Mouse (Mus musculus) kidney, postnatal 0 days (tissue): ENCODE results near the gene Adgrv1. TPM values are rescaled to one million over a fixed set of nuclear protein-coding genes. Genes with fewer than 3 reads are reported as not detected.

Experiments used
- ATAC-seq: fragments of 200-750 bp; cut with Nextera tagmentation; replicated peaks from 2 replicates; pipeline ENCODE4 v1.8.0; 2017; ENCODE audit warnings: low read depth, moderate number of reproducible peaks, moderate TSS enrichment, moderate library complexity; ENCODE audit not compliant: low FRiP score
- DNase-seq: peaks from one replicate; pipeline ENCODE4 v3.0.0-alpha.2; 2016; ENCODE audit warnings: low spot score
- H3K27ac ChIP-seq: fragments of 300-500 bp; sonication (generic); 2 replicates; pipeline ENCODE4 v1.5.1; 2014; ENCODE audit warnings: mild to moderate bottlenecking
- H3K27me3 ChIP-seq: fragments of 300-500 bp; sonication (generic); 2 replicates; pipeline ENCODE4 v1.6.1; 2014; ENCODE audit warnings: low read length, mixed read lengths; ENCODE audit not compliant: insufficient read depth
- H3K36me3 ChIP-seq: fragments of 300-500 bp; sonication (generic); 2 replicates; pipeline ENCODE4 v1.6.1; 2014; ENCODE audit warnings: low read length, mixed read lengths; ENCODE audit not compliant: insufficient read depth
- H3K4me1 ChIP-seq: fragments of 300-500 bp; sonication (generic); replicated peaks from 2 replicates; pipeline ENCODE4 v1.6.1; 2014; ENCODE audit warnings: antibody characterized with exemption, low read length, mixed read lengths; ENCODE audit not compliant: insufficient read depth
- H3K4me2 ChIP-seq: fragments of 300-500 bp; sonication (generic); 2 replicates; pipeline ENCODE4 v1.6.1; 2014; ENCODE audit warnings: mild to moderate bottlenecking, low read length, moderate library complexity, mixed read lengths
- H3K4me3 ChIP-seq: fragments of 300-500 bp; sonication (generic); replicated peaks from 2 replicates; pipeline ENCODE4 v1.5.1; 2014; ENCODE audit warnings: low read depth, low read length
- H3K9ac ChIP-seq: fragments of 300-500 bp; sonication (generic); 2 replicates; pipeline ENCODE4 v1.6.1; 2014; ENCODE audit warnings: low read depth, low read length
- H3K9me3 ChIP-seq: fragments of 300-500 bp; sonication (generic); replicated peaks from 2 replicates; pipeline ENCODE4 v1.6.1; 2016; ENCODE audit warnings: low read length, inconsistent platforms, mixed read lengths
- CTCF ChIP-seq: IDR thresholded peaks from 2 replicates; pipeline ENCODE4 v1.5.1; 2016; ENCODE audit warnings: antibody characterized with exemption, low read depth, mild to moderate bottlenecking, moderate library complexity
- WGBS: fragments of 180-500 bp; shearing (Covaris S2); extraction: QIAGEN DNeasy Blood & Tissue Kit; methylation state at CpG from one replicate; pipeline ENCODE4 v1.1.7; 2014; 5-methylcytosine and 5-hydroxymethylcytosine counted together
- polyA plus RNA-seq: library from polyadenylated mRNA; unstranded; fragments of >200 nt; fragmentation: Nextera tagmentation; extraction: Ambion mirVana; gene quantifications from 2 replicates; pipeline ENCODE4 v1.2.1, GENCODE M21; 2015

Gene Adgrv1
- polyA plus RNA-seq, 1 experiment from 2014 or later, result 2.7 TPM

GRCm38 (mm10) chr13:81439390-81440025, 193.4 kb downstream of the Adgrv1 start:
- TF ChIP-seq CTCF, result peak; percentile 95
- 46% methylated on average over 12 of the region's 12 CpGs for WGBS

GRCm38 (mm10) chr13:81437088-81437487, 195.9 kb downstream of the Adgrv1 start:
- H3K27me3 ChIP-seq, result no peaks in the 10 kb centered on the region
- ATAC-seq, result no peak
- H3K4me2 ChIP-seq, result no peak overlapping the region
- no peak overlapping the region for H3K9ac ChIP-seq
- no peak for DNase-seq
- WGBS, result 73% methylated on average over 8 of the region's 8 CpGs
- H3K36me3 ChIP-seq, result no peaks in the 10 kb centered on the region
- H3K27ac ChIP-seq, result no peak overlapping the region
- no peaks in the 10 kb centered on the region for H3K4me1 ChIP-seq
- no peak overlapping the region for H3K4me3 ChIP-seq
- H3K9me3 ChIP-seq, result no peaks in the 10 kb centered on the region
- no peak for TF ChIP-seq CTCF

More at GRCm38 (mm10) chr13:81439390-81440025, 193.4 kb downstream of the Adgrv1 start:
- Histone ChIP-seq H3K27me3 (no peaks in the 10 kb centered on the region), H3K27ac (no peak overlapping the region), H3K9me3 (no peaks in the 10 kb centered on the region), H3K4me1 (no peaks in the 10 kb centered on the region), H3K4me2 (no peak overlapping the region), H3K36me3 (no peaks in the 10 kb centered on the region), H3K4me3 (no peak overlapping the region), H3K9ac (no peak overlapping the region)
- ATAC-seq, result no peak
- peak; percentile 80 for DNase-seq

- ATAC-seq, result no peak
- Histone ChIP-seq H3K4me3 (no peak overlapping the region), H3K4me2 (no peak overlapping the region), H3K27me3 (no peaks in the 10 kb centered on the region), H3K4me1 (no peaks in the 10 kb centered on the region), H3K9ac (no peak overlapping the region), H3K27ac (no peak overlapping the region), H3K36me3 (no peaks in the 10 kb centered on the region), H3K9me3 (no peaks in the 10 kb centered on the region)
- TF ChIP-seq CTCF, result peak; percentile 82
- DNase-seq, result peak; percentile 62
- WGBS, result 70% methylated on average over 15 of the region's 15 CpGs
Observed at GRCm38 (mm10) chr13:81426896-81427755, 205.8 kb downstream of the Adgrv1 start.

GRCm38 (mm10) chr13:81425111-81425510, 207.8 kb downstream of the Adgrv1 start:
- Histone ChIP-seq H3K4me3 (no peak overlapping the region), H3K27me3 (no peaks in the 10 kb centered on the region), H3K9me3 (no peaks in the 10 kb centered on the region), H3K4me1 (no peaks in the 10 kb centered on the region), H3K4me2 (no peak overlapping the region), H3K9ac (no peak overlapping the region), H3K27ac (no peak overlapping the region), H3K36me3 (no peaks in the 10 kb centered on the region)
- TF ChIP-seq CTCF, result no peak
- 36% methylated on average over 6 of the region's 6 CpGs for WGBS
- ATAC-seq (no peak), DNase-seq (no peak)

- no peak overlapping the region for H3K9ac ChIP-seq
- TF ChIP-seq CTCF, result no peak
- no peak overlapping the region for H3K4me2 ChIP-seq
- no peak overlapping the region for H3K4me3 ChIP-seq
- 55% methylated on average over 4 of the region's 4 CpGs for WGBS
- H3K27me3 ChIP-seq, result no peaks in the 10 kb centered on the region
- H3K9me3 ChIP-seq, result no peaks in the 10 kb centered on the region
- no peaks in the 10 kb centered on the region for H3K4me1 ChIP-seq
- H3K27ac ChIP-seq, result no peak overlapping the region
- ATAC-seq, result no peak
- no peaks in the 10 kb centered on the region for H3K36me3 ChIP-seq
- no peak for DNase-seq
Observed at GRCm38 (mm10) chr13:81424002-81424401, 209.0 kb downstream of the Adgrv1 start.

- Histone ChIP-seq H3K27ac (no peak overlapping the region), H3K4me1 (no peaks in the 10 kb centered on the region), H3K36me3 (no peaks in the 10 kb centered on the region), H3K4me2 (no peak overlapping the region), H3K4me3 (no peak overlapping the region), H3K27me3 (no peaks in the 10 kb centered on the region), H3K9me3 (no peaks in the 10 kb centered on the region), H3K9ac (no peak overlapping the region)
- DNase-seq (no peak), ATAC-seq (no peak)
- 95% methylated on average over 1 of the region's 1 CpGs for WGBS
- TF ChIP-seq CTCF, result no peak
Observed at GRCm38 (mm10) chr13:81407881-81408460, 225.0 kb downstream of the Adgrv1 start.
